Mouse (Mus musculus) right cerebral cortex, adult 18-20 months (tissue): Measurements from ENCODE around the gene Sox10.
A peak's percentile ranks its signal among the peaks of the same experiment; 100 is the strongest.

Source experiments
- DNase-seq: peaks from one replicate; pipeline ENCODE4 v3.0.0; 2022; ENCODE audit warnings: mixed read lengths

Sox10 gene

DNA sequence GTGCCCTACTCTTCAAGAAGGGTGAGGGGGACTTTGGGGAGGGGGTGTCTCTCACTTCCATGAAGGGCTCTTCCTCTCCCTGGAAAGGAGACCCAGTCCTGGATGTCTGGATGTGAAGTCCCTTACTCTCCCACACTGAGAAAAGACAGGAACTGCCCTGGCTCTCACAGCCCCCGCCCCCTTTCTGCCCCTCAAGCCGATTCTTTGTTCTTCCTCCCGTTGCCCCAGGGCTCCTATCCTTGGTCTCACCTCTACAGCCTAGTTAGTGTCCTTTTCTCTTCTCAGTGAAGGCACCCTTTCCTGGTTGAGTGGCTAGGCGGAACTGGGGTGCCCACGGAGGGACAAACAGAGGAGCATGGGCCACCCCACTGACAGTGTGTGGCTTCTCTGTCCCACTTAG, at the start of gene Sox10:
Gene Sox10 (minus strand): TSS at position 101 of the 400 bp plus-strand sequence.
- no peak for DNase-seq

- DNase-seq = no peak
These were observed 48.6 kb upstream of the Sox10 start for GRCm38 (mm10) chr15:79213591-79213990.

- peak; percentile 53 for DNase-seq
These were observed 47.9 kb upstream of the Sox10 start for GRCm38 (mm10) chr15:79212750-79213446.

GRCm38 (mm10) chr15:79210357-79210756, 45.3 kb upstream of the Sox10 start:
- no peak for DNase-seq

- peak; percentile 53 for DNase-seq
These were observed 43.9 kb upstream of the Sox10 start for GRCm38 (mm10) chr15:79208758-79209439.

GRCm38 (mm10) chr15:79208211-79208610, 43.2 kb upstream of the Sox10 start:
- no peak for DNase-seq

DNA sequence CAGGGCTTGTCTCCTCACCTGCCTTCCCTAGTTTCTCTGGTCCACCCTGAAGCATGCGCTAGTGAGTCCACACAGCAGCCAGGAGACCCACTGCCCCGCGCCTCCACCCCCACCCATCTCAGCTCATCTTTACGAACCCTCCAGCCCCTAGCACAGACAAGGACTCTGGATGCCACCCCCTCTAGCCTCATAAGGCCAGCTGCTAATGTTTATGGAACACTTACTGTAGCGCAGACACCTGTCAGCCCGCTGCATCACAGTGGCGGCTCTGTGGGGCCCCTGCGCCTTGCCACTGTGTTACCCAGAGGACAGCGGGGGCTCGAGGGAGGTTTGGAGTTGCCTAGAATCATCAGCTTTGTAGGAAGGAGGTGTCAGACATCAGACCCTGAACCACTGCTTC, 37.5 kb upstream of the Sox10 start:
- DNase-seq = no peak

DNA sequence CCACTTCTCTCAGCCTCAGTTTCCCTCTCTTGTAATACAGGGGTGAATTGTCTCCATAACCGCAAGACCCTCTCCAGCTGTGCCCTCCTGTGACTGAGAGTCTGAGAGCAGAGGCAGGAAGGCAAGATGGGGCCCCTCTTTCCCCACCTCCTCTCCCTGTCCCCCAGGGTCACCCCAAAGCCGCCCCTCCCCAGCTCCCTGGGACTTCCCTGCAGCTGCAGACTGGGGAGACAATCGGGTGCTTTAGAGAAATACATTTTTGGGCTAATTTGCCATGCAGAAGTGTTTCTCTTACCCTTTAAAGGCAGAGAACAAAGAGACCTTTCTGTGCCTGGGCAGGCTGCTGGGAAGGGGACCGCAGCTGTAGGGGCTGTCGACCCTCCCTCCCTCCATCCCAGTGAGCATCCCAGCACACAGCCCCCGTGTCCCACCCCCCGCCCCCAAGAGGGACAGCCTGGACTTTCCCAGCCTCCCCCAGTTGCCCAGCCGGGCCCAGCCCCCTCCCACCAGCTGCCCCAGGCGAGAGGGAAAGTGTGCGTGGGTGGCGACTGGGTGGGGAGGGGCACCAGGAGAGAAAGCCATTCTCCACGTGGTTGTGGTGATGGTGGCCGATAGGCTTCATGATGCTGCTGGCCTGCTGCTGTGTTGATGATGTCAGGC, 36.6 kb upstream of the Sox10 start:
- DNase-seq = no peak

GRCm38 (mm10) chr15:79199390-79199976, 34.4 kb upstream of the Sox10 start:
- DNase-seq = no peak

GRCm38 (mm10) chr15:79195492-79195891, 30.5 kb upstream of the Sox10 start:
- DNase-seq = no peak

DNA sequence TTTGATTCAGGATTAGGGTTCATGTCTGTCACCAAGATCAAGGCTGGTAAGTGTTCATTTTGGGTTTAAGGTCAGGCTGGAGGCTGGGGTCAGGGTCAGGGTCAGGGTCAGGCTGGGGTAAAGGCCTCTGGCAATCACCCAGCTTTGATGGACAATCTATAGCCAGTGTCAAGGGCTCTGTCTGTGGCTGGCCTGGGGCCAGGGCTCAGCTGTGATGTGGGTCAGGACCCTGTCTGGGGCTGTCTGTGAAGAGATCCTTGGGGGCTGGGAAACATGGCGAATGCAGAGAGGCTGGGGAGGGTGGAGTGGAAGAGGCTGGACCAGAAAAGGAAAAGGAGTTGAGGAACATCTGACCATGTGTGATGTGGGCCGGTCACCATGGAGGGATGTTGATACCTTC, 29.9 kb upstream of the Sox10 start:
- DNase-seq = no peak

DNA sequence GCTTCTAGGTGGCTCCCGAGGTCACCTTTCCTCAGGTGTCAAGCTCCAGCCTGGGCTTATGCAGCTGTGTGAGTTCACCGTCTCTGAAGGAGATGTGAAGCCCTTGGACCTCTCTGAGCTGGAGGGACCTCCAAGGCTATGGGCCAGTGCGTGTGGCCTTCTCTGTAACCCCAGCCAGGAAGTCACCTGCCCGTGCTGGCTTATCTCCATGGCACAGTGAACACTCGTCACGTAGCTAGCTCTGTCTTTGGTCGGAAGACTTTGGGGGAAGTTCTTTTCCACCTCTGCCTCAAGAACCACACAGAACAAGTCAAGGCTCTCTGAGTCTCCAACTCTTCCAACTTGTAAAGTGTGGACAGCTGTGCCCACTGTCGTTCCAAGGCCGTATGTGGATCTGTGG, 29.0 kb upstream of the Sox10 start:
- no peak for DNase-seq

GRCm38 (mm10) chr15:79192885-79193845, 28.1 kb upstream of the Sox10 start:
- DNase-seq = peak; percentile 56

GRCm38 (mm10) chr15:79192450-79192849, 27.4 kb upstream of the Sox10 start:
- DNase-seq = no peak

DNA sequence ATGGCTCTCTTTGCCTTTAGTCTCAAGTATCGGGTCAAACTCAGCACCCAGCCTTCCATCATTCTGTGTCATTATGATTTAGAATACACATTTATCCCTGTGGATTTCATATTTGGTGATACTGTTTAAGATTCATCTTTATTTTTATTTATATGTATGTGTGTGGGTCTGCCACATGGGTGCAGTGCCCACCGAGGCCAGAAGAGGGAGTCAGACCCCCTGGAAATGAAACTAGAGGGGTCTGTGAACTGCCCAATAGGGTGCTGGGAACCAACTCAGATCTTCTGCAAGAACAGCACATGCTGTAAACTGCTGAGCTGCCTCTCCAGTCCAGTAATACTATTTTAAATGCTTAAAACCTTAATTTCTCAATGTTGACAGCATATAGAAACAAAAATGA, 26.4 kb upstream of the Sox10 start:
- no peak for DNase-seq

GRCm38 (mm10) chr15:79187819-79188218, 22.8 kb upstream of the Sox10 start:
- no peak for DNase-seq

DNA sequence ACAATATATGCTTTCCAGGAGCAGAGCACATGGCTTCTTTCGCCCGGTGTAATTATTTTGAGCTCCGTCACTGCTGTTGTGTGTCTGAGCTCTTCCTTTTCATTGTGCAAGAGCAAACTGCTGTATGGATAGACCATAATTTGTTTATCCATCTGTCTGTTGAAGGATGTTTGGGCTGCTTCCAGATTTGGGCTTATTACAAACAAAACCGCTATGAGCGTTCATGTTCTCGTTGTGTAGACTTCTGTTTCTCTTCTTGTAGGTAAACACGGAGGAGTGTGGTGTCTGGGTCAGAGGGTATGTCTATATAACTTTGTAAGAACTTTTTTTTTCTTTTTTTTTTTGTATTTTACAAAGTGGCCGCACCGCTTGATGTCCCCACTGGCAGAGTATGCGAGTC, 20.2 kb upstream of the Sox10 start:
- DNase-seq = no peak

DNA sequence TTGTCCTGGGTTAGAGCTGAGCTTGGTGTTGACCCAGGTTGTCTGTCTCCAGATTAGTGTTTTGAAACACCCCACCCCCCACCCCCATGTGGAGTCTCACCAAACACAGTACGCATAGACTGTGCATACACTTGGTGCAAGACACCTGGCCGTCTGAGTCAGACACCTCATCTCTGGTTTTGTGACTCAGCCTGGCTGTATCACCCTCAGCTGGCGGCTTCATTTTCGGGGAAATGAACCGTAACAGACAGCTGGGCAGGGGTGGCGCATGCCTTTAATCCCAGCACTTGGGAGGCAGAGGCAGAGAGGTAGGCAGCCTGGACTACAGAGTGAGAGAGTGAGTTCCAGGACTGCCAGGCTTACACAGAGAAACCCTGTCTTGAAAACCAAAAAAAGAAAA, 11.9 kb upstream of the Sox10 start:
- no peak for DNase-seq

DNA sequence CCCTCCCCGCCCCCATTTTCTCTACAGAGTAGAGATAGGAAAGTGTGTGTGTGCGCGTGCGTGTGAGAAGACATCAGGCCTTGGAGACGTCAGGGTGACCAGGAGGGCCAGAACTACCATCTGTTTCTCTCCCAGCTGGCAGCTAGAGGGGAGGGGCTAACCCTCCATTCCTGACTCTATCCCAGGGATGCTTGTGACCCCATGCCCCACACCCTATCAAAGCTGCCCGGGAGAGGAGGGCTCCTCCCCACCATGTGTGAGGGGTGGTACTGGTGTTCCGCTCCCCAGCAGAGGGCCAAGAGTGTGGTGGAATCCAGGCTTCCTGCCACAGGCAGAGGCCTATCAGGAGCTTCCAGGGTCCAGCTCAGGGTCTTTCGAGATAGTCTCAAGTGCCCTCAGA, 1.7 kb upstream of the Sox10 start:
- DNase-seq = no peak

DNA sequence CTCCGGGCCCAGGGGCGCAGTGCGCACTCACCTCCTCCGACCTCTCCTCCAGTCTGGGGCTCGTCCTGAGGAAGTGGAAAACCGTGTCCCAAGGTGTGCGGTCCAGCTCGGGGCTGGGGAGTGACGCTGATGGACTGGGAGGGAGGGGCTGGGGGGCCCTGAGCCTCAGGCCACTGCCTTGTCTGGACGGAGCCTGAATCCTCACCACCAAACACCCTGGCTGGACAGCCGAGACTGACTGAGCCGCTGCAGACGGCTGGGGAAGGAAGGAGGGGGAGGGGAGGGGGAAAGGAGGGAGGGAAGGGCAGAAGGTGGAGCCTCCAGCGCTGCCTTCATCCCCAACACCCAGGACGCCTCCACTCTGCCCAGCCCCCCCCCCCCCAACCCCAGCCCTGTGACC, 789 bp downstream of the Sox10 start:
- no peak for DNase-seq

- no peak for DNase-seq
These were observed 2.2 kb downstream of the Sox10 start for GRCm38 (mm10) chr15:79162822-79163221.

- no peak for DNase-seq
These were observed 2.7 kb downstream of the Sox10 start for GRCm38 (mm10) chr15:79162301-79162700.

GRCm38 (mm10) chr15:79155572-79155971, 9.5 kb downstream of the Sox10 start:
- DNase-seq = no peak
